Mouse (Mus musculus) MEL (cell line): Measurements from ENCODE around the gene Fryl.

Source experiments
- CHD2 ChIP-seq: IDR thresholded peaks from 2 replicates; pipeline ENCODE4 v1.6.1; 2011; ENCODE audit warnings: low read length, improper control_type of control experiment
- CTCF ChIP-seq, 3 experiments: IDR thresholded peaks in 2 of 3; conservative IDR thresholded peaks in 1 of 3; 2 replicates each; pipeline ENCODE4 v1.5.1; 2011 to 2012; ENCODE audit warnings: low read length in 3 of 3, low read depth in 2 of 3, mild to moderate bottlenecking in 2 of 3, improper control_type of control experiment in 1 of 3, inconsistent platforms in 1 of 3, mixed read lengths in 1 of 3, moderate library complexity in 1 of 3; ENCODE audit not compliant: control insufficient read depth in 1 of 3, insufficient read depth in 1 of 3, poor library complexity in 1 of 3, severe bottlenecking in 1 of 3
- GABPA ChIP-seq: IDR thresholded peaks from 2 replicates; pipeline ENCODE4 v1.6.1; 2012; ENCODE audit warnings: low read depth, mild to moderate bottlenecking, inconsistent platforms, low read length, improper control_type of control experiment, moderate library complexity
- MAZ ChIP-seq: IDR thresholded peaks from 2 replicates; pipeline ENCODE4 v1.6.1; 2012; ENCODE audit warnings: low read depth, mild to moderate bottlenecking, inconsistent platforms, low read length, improper control_type of control experiment
- POLR2A ChIP-seq, 2 experiments: IDR thresholded peaks; 2 replicates each; pipeline ENCODE4 v1.6.1; 2011 to 2012; ENCODE audit warnings: low read length in 2 of 2, mild to moderate bottlenecking in 2 of 2, control low read depth in 1 of 2, improper control_type of control experiment in 1 of 2, low read depth in 1 of 2, moderate library complexity in 1 of 2; ENCODE audit not compliant: control insufficient read depth in 1 of 2, insufficient read depth in 1 of 2, poor library complexity in 1 of 2
- USF2 ChIP-seq, 2 experiments: IDR thresholded peaks; 2 replicates each; pipeline ENCODE4 v1.6.1; 2011 to 2012; ENCODE audit warnings: improper control_type of control experiment in 2 of 2, low read length in 2 of 2, borderline replicate concordance in 1 of 2, inconsistent platforms in 1 of 2, low read depth in 1 of 2, mild to moderate bottlenecking in 1 of 2; ENCODE audit not compliant: insufficient read depth in 1 of 2

DNA sequence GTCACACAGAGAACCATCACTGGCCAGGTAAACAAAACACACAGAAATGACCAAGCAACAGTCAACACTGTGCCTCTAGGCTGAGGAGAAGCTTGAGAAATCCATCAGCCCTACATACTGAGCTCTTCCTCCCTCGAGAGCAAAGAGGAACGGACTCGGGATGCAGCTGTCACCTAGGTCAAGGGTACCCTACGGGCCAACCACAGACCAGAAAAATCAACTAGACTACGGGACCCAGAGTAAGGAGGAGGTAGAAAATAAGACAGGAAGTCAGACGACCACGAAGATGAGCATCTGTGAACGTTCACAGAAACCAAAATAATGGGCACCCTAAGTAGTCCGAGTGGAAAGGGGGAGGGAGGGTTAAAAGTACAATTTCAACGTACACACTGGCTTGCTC, 15.1 kb downstream of the Fryl start:
- TF ChIP-seq USF2 (IDR thresholded peaks at IDR 0.05; ENCODE audit: borderline replicate concordance in 1 of 2, insufficient read depth in 1 of 2, low read depth in 1 of 2, low read length in 2 of 2), result no peak
- no peak for TF ChIP-seq MAZ
- no peak for TF ChIP-seq POLR2A (IDR thresholded peaks at IDR 0.05; ENCODE audit: control insufficient read depth in 1 of 2, insufficient read depth in 1 of 2, low read depth in 1 of 2, low read length in 2 of 2, poor library complexity in 1 of 2)
- TF ChIP-seq CHD2, result no peak
- no peak for TF ChIP-seq CTCF (IDR thresholded peaks at IDR 0.05 in 2 of 3, conservative IDR thresholded peaks at IDR 0.05 in 1 of 3; ENCODE audit: control insufficient read depth in 1 of 3, insufficient read depth in 1 of 3, low read depth in 2 of 3, low read length in 3 of 3, poor library complexity in 1 of 3, severe bottlenecking in 1 of 3)
- TF ChIP-seq GABPA, result no peak
